In the genomic region with DNA sequence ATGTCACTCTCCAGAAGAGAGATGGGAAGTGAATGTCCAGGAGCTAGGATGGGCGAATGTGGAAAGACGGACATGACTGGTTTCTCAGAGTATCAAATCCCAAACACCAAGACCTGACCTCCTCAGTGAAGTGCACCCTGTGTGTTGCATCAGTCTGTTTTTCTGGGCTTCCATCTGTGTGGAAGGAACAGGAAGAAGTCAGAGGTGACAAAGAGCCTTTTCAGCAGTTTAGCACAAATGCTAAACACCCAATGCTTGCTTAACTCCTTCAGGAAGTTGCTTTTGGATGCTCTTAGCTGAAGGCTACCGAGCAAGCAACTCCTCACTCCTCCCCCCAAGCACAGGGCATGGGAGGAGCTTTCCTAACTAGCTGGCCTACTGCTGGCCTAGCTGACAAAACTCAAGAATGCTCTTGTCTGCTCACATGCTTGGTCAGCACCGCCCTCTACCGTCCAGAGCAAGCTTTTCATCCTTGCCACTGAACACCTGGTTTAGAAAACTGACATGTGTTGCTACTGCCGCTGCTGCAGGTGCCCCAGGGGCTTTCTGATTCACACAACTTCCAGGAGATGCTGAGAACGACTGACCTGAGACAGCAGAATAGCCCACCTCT, we compare ENCODE assay signal across 8 mouse cellular contexts.
DNase-seq lines count a peak whose midpoint lies in the region; ATAC-seq and TF ChIP-seq lines count a peak whose summit lies in the region.

No protein-coding gene starts in this region.

- ATAC-seq in hindbrain, postnatal 0 days = peak; percentile 88

- 29% methylated on average over 7 of the region's 7 CpGs for WGBS in hindbrain, postnatal 0 days
- WGBS in macrophage (ENCODE audit: missing documents) = 29% methylated on average over 7 of the region's 7 CpGs

- peak; percentile 96 for TF ChIP-seq CTCF in hindbrain, postnatal 0 days (IDR thresholded peaks at IDR 0.05; ENCODE audit: low read depth)

- H3K79me2 ChIP-seq in macrophage (ENCODE audit: inconsistent target) = no peaks in the 10 kb centered on the region

- H3K36me3 ChIP-seq in hindbrain, postnatal 0 days (ENCODE audit: insufficient read depth, low read length) = peaks cover 45% of the 10 kb centered on the region
- H3K36me3 ChIP-seq in macrophage (ENCODE audit: inconsistent target) = no peaks in the 10 kb centered on the region

- no peak overlapping the region for H3K4me3 ChIP-seq in hindbrain, postnatal 0 days (ENCODE audit: low read length)
- no peak overlapping the region for H3K4me3 ChIP-seq in macrophage (ENCODE audit: inconsistent target)

- DNase-seq in T-cell, adult 2 months (ENCODE audit: low spot score) = peak; percentile 57
- DNase-seq in cerebellum, postnatal 4 days (ENCODE audit: low spot score in 2 of 2) = peak; percentile 55 to 75
- DNase-seq in gastrocnemius, adult 8-10 months (ENCODE audit: low spot score in 2 of 2) = peak; percentile 45 to 46
- DNase-seq in hindbrain, postnatal 0 days (ENCODE audit: low spot score) = peak; percentile 89
- DNase-seq in left cerebral cortex, adult 18-20 months (ENCODE audit: low spot score in 2 of 2) = peak; percentile 66 to 70
- DNase-seq in right cerebral cortex, adult 18-20 months = peak; percentile 72
- peak; percentile 59 for DNase-seq in urinary bladder, adult 2 months (ENCODE audit: low spot score)

- no peaks in the 10 kb centered on the region for H3K4me1 ChIP-seq in hindbrain, postnatal 0 days (ENCODE audit: insufficient read depth, low read length)

- H3K27ac ChIP-seq in hindbrain, postnatal 0 days = no peak overlapping the region
- H3K27ac ChIP-seq in macrophage = peak overlapping the region; percentile 45

- H3K9me3 ChIP-seq in hindbrain, postnatal 0 days (ENCODE audit: low read length) = no peaks in the 10 kb centered on the region

- H3K4me2 ChIP-seq in hindbrain, postnatal 0 days (ENCODE audit: low read depth, low read length) = no peak overlapping the region

- H3K9ac ChIP-seq in hindbrain, postnatal 0 days (replicated peaks; ENCODE audit: low read length) = no peak overlapping the region

- no peaks in the 10 kb centered on the region for H3K27me3 ChIP-seq in hindbrain, postnatal 0 days (ENCODE audit: insufficient read depth, low read length)
